Mouse (Mus musculus): ENCODE data around the gene Rwdd2b. TPM values are rescaled to one million over a fixed set of nuclear protein-coding genes. Genes with fewer than 3 reads are reported as not detected.

The Rwdd2b gene
- total and polyA plus RNA-seq, 3 experiments, result 11.3 to 17.2 TPM; not detected in 1

GRCm38 (mm10) chr16:87434266-87434665, 6.1 kb downstream of the Rwdd2b start:
- Histone ChIP-seq H3K9ac (ENCODE audit: control insufficient read depth, low read depth, low read length, poor library complexity, severe bottlenecking) (no peak overlapping the region), H3K36me3 (ENCODE audit: control insufficient read depth in 1 of 2, insufficient read depth in 2 of 2, low read length in 2 of 2) (peaks cover 0 to 22% of the 10 kb centered on the region in 2 experiments; a peak in 2 of 4 replicates), H3K4me3 (ENCODE audit: control insufficient read depth in 1 of 2, insufficient read depth in 1 of 2, low read depth in 2 of 2, low read length in 2 of 2) (no peak overlapping the region), H3K9me3 (replicated peaks; ENCODE audit: insufficient read depth, low read length) (no peaks in the 10 kb centered on the region), H3K27me3 (ENCODE audit: control insufficient read depth in 1 of 2, insufficient read depth in 2 of 2, low read length in 2 of 2) (no peaks in the 10 kb centered on the region), H3K4me1 (ENCODE audit: control insufficient read depth in 1 of 2, insufficient read depth in 2 of 2, low read length in 2 of 2) (peaks cover 2 to 12% of the 10 kb centered on the region in 2 experiments; a peak in 3 of 4 replicates), H3K79me2 (ENCODE audit: control insufficient read depth, insufficient read depth, low read length, poor library complexity) (peaks cover 27% of the 10 kb centered on the region), H3K27ac (ENCODE audit: control insufficient read depth, low read depth, low read length) (no peak overlapping the region)
- DNase-seq (ENCODE audit: low read depth, low spot score), result no peak
- no peak for TF ChIP-seq MAFK (IDR thresholded peaks at IDR 0.05; ENCODE audit: borderline replicate concordance, low read depth, low read length)
- TF ChIP-seq CTCF (IDR thresholded peaks at IDR 0.05 in 2 of 3, conservative IDR thresholded peaks at IDR 0.05 in 1 of 3; ENCODE audit: control insufficient read depth in 1 of 3, insufficient read depth in 1 of 3, low read depth in 2 of 3, low read length in 3 of 3, poor library complexity in 1 of 3, severe bottlenecking in 1 of 3), result no peak
- no peak for TF ChIP-seq MXI1 (IDR thresholded peaks at IDR 0.05; ENCODE audit: low read depth, low read length)
- no peak for TF ChIP-seq POLR2AphosphoS5 (IDR thresholded peaks at IDR 0.05; ENCODE audit: borderline replicate concordance, low read depth, low read length)
- TF ChIP-seq JUND (IDR thresholded peaks at IDR 0.05; ENCODE audit: low read depth, low read length), result no peak
- no peak for TF ChIP-seq USF1 (IDR thresholded peaks at IDR 0.05; ENCODE audit: low read depth, low read length)
- no peak for TF ChIP-seq RCOR1 (IDR thresholded peaks at IDR 0.05; ENCODE audit: low read depth, low read length)
- TF ChIP-seq RAD21 (IDR thresholded peaks at IDR 0.05; ENCODE audit: low read depth, low read length), result no peak
- no peak for TF ChIP-seq KAT2A (conservative IDR thresholded peaks at IDR 0.05; ENCODE audit: low read depth, low read length)
- TF ChIP-seq USF2 (IDR thresholded peaks at IDR 0.05; ENCODE audit: borderline replicate concordance in 1 of 2, insufficient read depth in 1 of 2, low read depth in 1 of 2, low read length in 2 of 2), result no peak
- no peak for TF ChIP-seq ETS1 (IDR thresholded peaks at IDR 0.05; ENCODE audit: low read depth, low read length)
- TF ChIP-seq BHLHE40 (IDR thresholded peaks at IDR 0.05; ENCODE audit: borderline replicate concordance, low read depth, low read length), result no peak
- no peak for TF ChIP-seq UBTF (IDR thresholded peaks at IDR 0.05; ENCODE audit: borderline replicate concordance, insufficient read depth, low read depth, low read length)
- no peak for TF ChIP-seq EP300 (IDR thresholded peaks at IDR 0.05; ENCODE audit: low read depth in 1 of 2, low read length in 2 of 2)
- no peak for TF ChIP-seq CHD1 (IDR thresholded peaks at IDR 0.05; ENCODE audit: low read depth, low read length)
- TF ChIP-seq CHD2 (IDR thresholded peaks at IDR 0.05; ENCODE audit: low read length), result no peak

- peaks cover 0 to 12% of the 10 kb centered on the region in 2 experiments; a peak in 1 of 4 replicates for H3K4me1 ChIP-seq (ENCODE audit: control insufficient read depth in 1 of 2, insufficient read depth in 2 of 2, low read length in 2 of 2)
- H3K27me3 ChIP-seq (ENCODE audit: control insufficient read depth in 1 of 2, insufficient read depth in 2 of 2, low read length in 2 of 2), result no peaks in the 10 kb centered on the region
- DNase-seq (ENCODE audit: low read depth, low spot score), result peak; percentile 99
- peak within 1 kb of the TSS; percentile 81 for H3K9ac ChIP-seq (ENCODE audit: control insufficient read depth, low read depth, low read length, poor library complexity, severe bottlenecking)
- no peaks in the 10 kb centered on the region for H3K9me3 ChIP-seq (replicated peaks; ENCODE audit: insufficient read depth, low read length)
- H3K79me2 ChIP-seq (ENCODE audit: control insufficient read depth, insufficient read depth, low read length, poor library complexity), result peaks cover 34% of the 10 kb centered on the region
- peak within 1 kb of the TSS; percentile 43 for H3K27ac ChIP-seq (ENCODE audit: control insufficient read depth, low read depth, low read length)
- H3K36me3 ChIP-seq (ENCODE audit: control insufficient read depth in 1 of 2, insufficient read depth in 2 of 2, low read length in 2 of 2), result peaks cover 2 to 22% of the 10 kb centered on the region in 2 experiments
- H3K4me3 ChIP-seq (ENCODE audit: control insufficient read depth in 1 of 2, insufficient read depth in 1 of 2, low read depth in 2 of 2, low read length in 2 of 2), result peak within 1 kb of the TSS; percentile 60 to 75
- no peak for TF ChIP-seq CHD2 (IDR thresholded peaks at IDR 0.05; ENCODE audit: low read length)
- TF ChIP-seq RCOR1 (IDR thresholded peaks at IDR 0.05; ENCODE audit: low read depth, low read length), result no peak
- TF ChIP-seq SIN3A (IDR thresholded peaks at IDR 0.05; ENCODE audit: low read length), result peak; percentile 97
- no peak for TF ChIP-seq MAFK (IDR thresholded peaks at IDR 0.05; ENCODE audit: borderline replicate concordance, low read depth, low read length)
- TF ChIP-seq HCFC1 (IDR thresholded peaks at IDR 0.05; ENCODE audit: low read depth, low read length), result peak; percentile 91
- peak; percentile 85 for TF ChIP-seq POLR2A (IDR thresholded peaks at IDR 0.05; ENCODE audit: control insufficient read depth in 1 of 2, insufficient read depth in 1 of 2, low read depth in 1 of 2, low read length in 2 of 2, poor library complexity in 1 of 2)
- peak; percentile 13; the same call in 1 of the 2 replicates for TF ChIP-seq ETS1 (IDR thresholded peaks at IDR 0.05; ENCODE audit: low read depth, low read length)
- no peak for TF ChIP-seq EP300 (IDR thresholded peaks at IDR 0.05; ENCODE audit: low read depth in 1 of 2, low read length in 2 of 2)
- no peak for TF ChIP-seq NRF1 (IDR thresholded peaks at IDR 0.05; ENCODE audit: insufficient read depth, low read depth, low read length, poor library complexity, severe bottlenecking)
- TF ChIP-seq USF2 (IDR thresholded peaks at IDR 0.05; ENCODE audit: borderline replicate concordance in 1 of 2, insufficient read depth in 1 of 2, low read depth in 1 of 2, low read length in 2 of 2), result no peak
- no peak for TF ChIP-seq ZNF384 (IDR thresholded peaks at IDR 0.05; ENCODE audit: low read depth, low read length)
- TF ChIP-seq CHD1 (IDR thresholded peaks at IDR 0.05; ENCODE audit: low read depth, low read length), result no peak
- no peak for TF ChIP-seq ZKSCAN1 (IDR thresholded peaks at IDR 0.05; ENCODE audit: low read depth, low read length)
- TF ChIP-seq POLR2AphosphoS2 (IDR thresholded peaks at IDR 0.05; ENCODE audit: low read length), result peak; percentile 79
- TF ChIP-seq MYB (IDR thresholded peaks at IDR 0.05; ENCODE audit: low read depth, low read length), result no peak
- peak; percentile 83 for TF ChIP-seq NELFE (IDR thresholded peaks at IDR 0.05; ENCODE audit: low read depth, low read length)
- no peak for TF ChIP-seq POLR2AphosphoS5 (IDR thresholded peaks at IDR 0.05; ENCODE audit: borderline replicate concordance, low read depth, low read length)
- TF ChIP-seq E2F4 (IDR thresholded peaks at IDR 0.05; ENCODE audit: borderline replicate concordance, low read depth, low read length), result peak; percentile 100
- TF ChIP-seq MAX (IDR thresholded peaks at IDR 0.05; ENCODE audit: low read length), result no peak; the same call in none of the 2 replicates
- TF ChIP-seq UBTF (IDR thresholded peaks at IDR 0.05; ENCODE audit: borderline replicate concordance, insufficient read depth, low read depth, low read length), result no peak
These were observed 8.1 kb downstream of the Rwdd2b start, which contains the start of gene Ltn1 for GRCm38 (mm10) chr16:87432033-87432814. Gene Ltn1, minus strand, starts transcription at chr16:87432612.
